In genomic region chr3:89857353-89857752, GRCm38 (mm10) we compare ENCODE assay signal across 10 mouse cellular contexts. TPM values are rescaled to one million over a fixed set of nuclear protein-coding genes. Genes with fewer than 3 reads are reported as not detected.
DNase-seq lines count a peak whose midpoint lies in the region; ATAC-seq and TF ChIP-seq lines count a peak whose summit lies in the region.
"Had no signal": no experiment of that assay in that cellular context is flagged by ENCODE, and none has a peak within 500 bp of the region (broad histone marks: within the 10 kb centered on the region; RNA-seq: fewer than 3 reads in every experiment).

No protein-coding gene starts in this region.

- ATAC-seq in forebrain, postnatal 0 days = no peak
- ATAC-seq in forebrain, embryonic 15.5 days (replicated peaks) = no peak
- no peak for ATAC-seq in lung, postnatal 0 days

- H3K4me1 ChIP-seq in forebrain, postnatal 0 days (ENCODE audit: insufficient read depth) = peaks cover 8% of the 10 kb centered on the region; the same call in 1 of the 2 replicates
- H3K4me1 ChIP-seq in forebrain, embryonic 15.5 days = peaks cover 11% of the 10 kb centered on the region
- no peaks in the 10 kb centered on the region for H3K4me1 ChIP-seq in lung, postnatal 0 days (ENCODE audit: insufficient read depth, low read depth, low read length)

- 86% methylated on average over 3 of the region's 3 CpGs for WGBS in forebrain, postnatal 0 days
- WGBS in forebrain, embryonic 15.5 days = 88% methylated on average over 3 of the region's 3 CpGs
- WGBS in lung, postnatal 0 days = 85% methylated on average over 3 of the region's 3 CpGs

- TF ChIP-seq CTCF in forebrain, postnatal 0 days (IDR thresholded peaks at IDR 0.05; ENCODE audit: low read depth) = peak; percentile 60
- TF ChIP-seq CTCF in lung, postnatal 0 days (IDR thresholded peaks at IDR 0.05) = peak; percentile 67

- no peak overlapping the region for H3K4me3 ChIP-seq in forebrain, postnatal 0 days (ENCODE audit: low read depth, low read length)
- H3K4me3 ChIP-seq in forebrain, embryonic 15.5 days = no peak overlapping the region
- H3K4me3 ChIP-seq in lung, postnatal 0 days (ENCODE audit: low read depth, low read length) = no peak overlapping the region
- H3K4me3 ChIP-seq: limb, embryonic 15.5 days had no signal

- peak; percentile 18 for DNase-seq in forebrain, postnatal 0 days
- no peak for DNase-seq in lung, postnatal 0 days (ENCODE audit: low spot score)
- no peak for DNase-seq in lung, postnatal 25 days (ENCODE audit: low spot score)
- DNase-seq in ZHBTc4 (ENCODE audit: low read depth, low spot score) (peak; percentile 80), adipocyte (ENCODE audit: low spot score) (no peak)
- peak; percentile 30 for DNase-seq in retina, postnatal 1 day
- no peak for DNase-seq in cerebellum, adult 11-12 months
- DNase-seq: cerebellum, adult 8-10 months had no signal

- no peak overlapping the region for H3K4me2 ChIP-seq in forebrain, postnatal 0 days (ENCODE audit: low read depth)
- no peak overlapping the region for H3K4me2 ChIP-seq in forebrain, embryonic 15.5 days (replicated peaks)
- H3K4me2 ChIP-seq in lung, postnatal 0 days (replicated peaks; ENCODE audit: low read depth, low read length) = no peak overlapping the region
- H3K4me2 ChIP-seq: limb, embryonic 15.5 days had no signal

- no peaks in the 10 kb centered on the region for H3K27me3 ChIP-seq in forebrain, postnatal 0 days (ENCODE audit: insufficient read depth, low read length)
- H3K27me3 ChIP-seq in forebrain, embryonic 15.5 days = no peaks in the 10 kb centered on the region
- H3K27me3 ChIP-seq in lung, postnatal 0 days (replicated peaks; ENCODE audit: insufficient read depth, low read length) = no peaks in the 10 kb centered on the region
- H3K27me3 ChIP-seq: limb, embryonic 15.5 days had no signal

- H3K9me3 ChIP-seq in forebrain, postnatal 0 days (ENCODE audit: low read length) = no peaks in the 10 kb centered on the region
- H3K9me3 ChIP-seq in forebrain, embryonic 15.5 days = no peaks in the 10 kb centered on the region
- H3K9me3 ChIP-seq in lung, postnatal 0 days (ENCODE audit: low read length) = no peaks in the 10 kb centered on the region
- H3K9me3 ChIP-seq: limb, embryonic 15.5 days had no signal

- no peak overlapping the region for H3K27ac ChIP-seq in forebrain, postnatal 0 days (ENCODE audit: low read depth, low read length)
- no peak overlapping the region for H3K27ac ChIP-seq in forebrain, embryonic 15.5 days (replicated peaks)
- H3K27ac ChIP-seq in lung, postnatal 0 days (ENCODE audit: low read length) = no peak overlapping the region
- H3K27ac ChIP-seq: limb, embryonic 15.5 days had no signal

- H3K9ac ChIP-seq in forebrain, postnatal 0 days = no peak overlapping the region
- H3K9ac ChIP-seq in forebrain, embryonic 15.5 days (replicated peaks) = no peak overlapping the region
- no peak overlapping the region for H3K9ac ChIP-seq in lung, postnatal 0 days (replicated peaks; ENCODE audit: low read depth)
- H3K9ac ChIP-seq: limb, embryonic 15.5 days had no signal

- no peaks in the 10 kb centered on the region for H3K36me3 ChIP-seq in forebrain, postnatal 0 days (ENCODE audit: insufficient read depth)
- H3K36me3 ChIP-seq in forebrain, embryonic 15.5 days = no peaks in the 10 kb centered on the region
- H3K36me3 ChIP-seq in lung, postnatal 0 days (ENCODE audit: insufficient read depth, low read length) = 0 out of 2 replicates have a peak, but pooled peaks cover 5% of the 10 kb centered on the region
- H3K36me3 ChIP-seq: limb, embryonic 15.5 days had no signal

- TF ChIP-seq EP300 in lung, postnatal 0 days (IDR thresholded peaks at IDR 0.05) = no peak

RNA-seq across cellular contexts. Expression of gene She, which starts 26.2 kb away (rescaled TPM):
- 1.8 and 2.1 TPM in 2 replicates for total RNA-seq in forebrain, postnatal 0 days (2014; rRNA removed)
- polyA plus RNA-seq in forebrain, postnatal 0 days (2015; fragmentation: Nextera tagmentation; extraction: Ambion mirVana) = 0.65 and 0.86 TPM in 2 replicates
- 1.1 and 1.3 TPM in 2 replicates for polyA plus RNA-seq in forebrain, embryonic 15.5 days (2015; fragmentation: Nextera tagmentation; extraction: Ambion mirVana)
- polyA plus RNA-seq in lung, postnatal 0 days (2015; fragmentation: Nextera tagmentation; extraction: Ambion mirVana) = 11.2 and 12.1 TPM in 2 replicates

RNA-seq across cellular contexts. Expression of gene Il6ra, which starts 55.6 kb away (rescaled TPM):
- total RNA-seq in forebrain, postnatal 0 days (2014; rRNA removed) = 1.1 and 1.7 TPM in 2 replicates
- 1.6 and 1.7 TPM in 2 replicates for polyA plus RNA-seq in forebrain, postnatal 0 days (2015; fragmentation: Nextera tagmentation; extraction: Ambion mirVana)
- polyA plus RNA-seq in forebrain, embryonic 15.5 days (2015; fragmentation: Nextera tagmentation; extraction: Ambion mirVana) = 0.73 and 0.82 TPM in 2 replicates
- 15.7 and 17.9 TPM in 2 replicates for polyA plus RNA-seq in lung, postnatal 0 days (2015; fragmentation: Nextera tagmentation; extraction: Ambion mirVana)

Comparison
In these comparisons a context has a peak if more than half of its experiments do, and no peak if none do; other contexts are left out.
1. DNase-seq: peak in forebrain, postnatal 0 days (single experiment), ZHBTc4 (single experiment) and retina, postnatal 1 day (single experiment); none in lung, postnatal 0 days (single experiment), lung, postnatal 25 days (single experiment), cerebellum, adult 11-12 months (single experiment) and adipocyte (single experiment).